Mouse (Mus musculus): ENCODE data around the gene Gabbr2.

The Gabbr2 gene

GRCm38 (mm10) chr4:46991016-46991958, at the start of gene Gabbr2:
Gabbr2 (minus strand) TSS chr4:46991873.
- WGBS = 3% methylated on average over 116 of the region's 134 CpGs

GRCm38 (mm10) chr4:47039586-47039985, 47.9 kb upstream of the Gabbr2 start:
- 84% methylated on average over 10 of the region's 10 CpGs for WGBS

- WGBS = 12% methylated on average over 5 of the region's 5 CpGs
These were observed 45.6 kb upstream of the Gabbr2 start for GRCm38 (mm10) chr4:47037321-47037657.

- WGBS = 44% methylated on average over 13 of the region's 13 CpGs
These were observed 45.0 kb upstream of the Gabbr2 start for GRCm38 (mm10) chr4:47036486-47037320.

- whole genome bisulfite sequencing = 72% methylated on average over 14 of the region's 14 CpGs
These were observed 43.9 kb upstream of the Gabbr2 start for GRCm38 (mm10) chr4:47035536-47035935.

GRCm38 (mm10) chr4:47032171-47032570, 40.5 kb upstream of the Gabbr2 start:
- WGBS = 69% methylated on average over 8 of the region's 8 CpGs

- WGBS = 80% methylated on average over 5 of the region's 5 CpGs
These were observed 37.1 kb upstream of the Gabbr2 start for GRCm38 (mm10) chr4:47028791-47029190.

- WGBS = 59% methylated on average over 6 of the region's 6 CpGs
These were observed 32.3 kb upstream of the Gabbr2 start for GRCm38 (mm10) chr4:47023949-47024348.

- 89% methylated on average over 10 of the region's 10 CpGs for WGBS
These were observed 31.3 kb upstream of the Gabbr2 start for GRCm38 (mm10) chr4:47022804-47023603.

GRCm38 (mm10) chr4:47020563-47020962, 28.9 kb upstream of the Gabbr2 start:
- 21% methylated on average over 5 of the region's 5 CpGs for WGBS

- 55% methylated on average over 3 of the region's 3 CpGs for WGBS
These were observed 23.5 kb upstream of the Gabbr2 start for GRCm38 (mm10) chr4:47015156-47015555.

- WGBS = 39% methylated on average over 10 of the region's 10 CpGs
These were observed 20.8 kb upstream of the Gabbr2 start for GRCm38 (mm10) chr4:47012476-47012875.

GRCm38 (mm10) chr4:47010400-47011231, 18.9 kb upstream of the Gabbr2 start:
- 16% methylated on average over 12 of the region's 12 CpGs for WGBS

- WGBS = 80% methylated on average over 8 of the region's 8 CpGs
These were observed 9.1 kb upstream of the Gabbr2 start for GRCm38 (mm10) chr4:47000626-47001395.

GRCm38 (mm10) chr4:46997969-46998368, 6.3 kb upstream of the Gabbr2 start:
- WGBS = 59% methylated on average over 2 of the region's 2 CpGs

- 31% methylated on average over 8 of the region's 8 CpGs for WGBS
These were observed 1.3 kb upstream of the Gabbr2 start for GRCm38 (mm10) chr4:46992827-46993473.

GRCm38 (mm10) chr4:46991959-46992316, 265 bp upstream of the Gabbr2 start:
- WGBS = 1% methylated on average over 31 of the region's 31 CpGs

- 2% methylated on average over 29 of the region's 29 CpGs for WGBS
These were observed 1.2 kb downstream of the Gabbr2 start for GRCm38 (mm10) chr4:46990281-46991015.

- 3% methylated on average over 17 of the region's 17 CpGs for WGBS
These were observed 1.8 kb downstream of the Gabbr2 start for GRCm38 (mm10) chr4:46989842-46990241.

All from cerebral cortex, adult 2 months (tissue).